Mouse (Mus musculus): ENCODE results near the gene Ear6.

Ear6 gene

GRCm38 (mm10) chr14:51895071-51895470 lies 41.6 kb downstream of the Ear6 start:
- DNase-seq: no peak

GRCm38 (mm10) chr14:51896019-51896418 lies 42.5 kb downstream of the Ear6 start:
- DNase-seq: no peak

- DNase-seq: no peak
These were observed 43.2 kb downstream of the Ear6 start for GRCm38 (mm10) chr14:51896539-51897170.

GRCm38 (mm10) chr14:51899351-51899750 lies 45.9 kb downstream of the Ear6 start:
- DNase-seq: no peak

- peak; percentile 79 for DNase-seq
These were observed 49.6 kb downstream of the Ear6 start for GRCm38 (mm10) chr14:51902806-51903710.

- DNase-seq: no peak
These were observed 50.3 kb downstream of the Ear6 start for GRCm38 (mm10) chr14:51903782-51904181.

Data from kidney, adult 18-20 months (tissue).